Mouse (Mus musculus) gastrocnemius, postnatal 25 days (tissue): ENCODE results near the gene Rbm25. TPM values are rescaled to one million over a fixed set of nuclear protein-coding genes. Genes with fewer than 3 reads are reported as not detected.
"Not testable (repeated sequence)": the region's sequence is repeated elsewhere in the genome, so short reads cannot be mapped to it uniquely, and the experiment has no call there.

ENCODE experiments used
- DNase-seq: peaks from one replicate; pipeline ENCODE4 v3.0.0; 2022
- long read RNA-seq, 2 experiments: library from polyadenylated mRNA; stranded (forward); transcript quantifications; one replicate each; pipeline ENCODE4 v2.0.0; 2021
- total RNA-seq, 2 experiments: library from RNA; stranded (reverse); gene quantifications; 1 replicate in 1 of 2; 2 replicates in 1 of 2; pipeline ENCODE4 v1.2.3; 2021

Gene Rbm25
- 10 to 100 TPM; 40.2 to 48.9 TPM for total RNA-seq
- long read RNA-seq, experiment 1, full-length matches to known transcripts = 6 of 15 reads
- long read RNA-seq, experiment 1, partial matches to known transcripts = 8 of 15 reads
- long read RNA-seq, experiment 1, other reads (novel, unspliced or antisense) = 1 of 15 reads
- long read RNA-seq, experiment 2, full-length matches to known transcripts = 10 of 18 reads
- long read RNA-seq, experiment 2, partial matches to known transcripts = 6 of 18 reads
- long read RNA-seq, experiment 2, other reads (novel, unspliced or antisense) = 2 of 18 reads

DNA sequence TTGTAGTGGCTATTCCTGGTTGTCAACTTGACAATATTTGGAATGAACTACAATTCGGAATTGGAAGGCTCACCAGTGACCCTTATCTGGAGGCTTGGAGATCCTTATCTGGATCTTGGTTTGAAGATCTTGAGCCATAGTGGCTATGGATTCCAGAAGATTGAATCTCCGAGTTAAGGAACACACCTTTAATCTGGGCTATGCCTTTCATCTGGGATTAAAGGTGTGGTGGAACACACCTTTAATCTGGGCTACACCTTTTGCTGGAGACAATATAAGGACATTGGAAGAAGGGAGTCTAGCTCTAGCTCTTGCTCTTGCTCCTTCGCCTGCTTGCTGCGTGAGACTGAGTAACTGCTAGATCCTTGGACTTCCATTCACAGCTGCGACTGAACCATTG is at the start of gene Rbm25:
Rbm25 (plus strand) TSS at position 301 of the 400 bp plus-strand sequence.
- not testable (repeated sequence) for DNase-seq

GRCm38 (mm10) chr12:83582106-83582505 is 48.9 kb upstream of the Rbm25 start:
- DNase-seq = no peak

GRCm38 (mm10) chr12:83582747-83583146 is 48.3 kb upstream of the Rbm25 start:
- no peak for DNase-seq

DNA sequence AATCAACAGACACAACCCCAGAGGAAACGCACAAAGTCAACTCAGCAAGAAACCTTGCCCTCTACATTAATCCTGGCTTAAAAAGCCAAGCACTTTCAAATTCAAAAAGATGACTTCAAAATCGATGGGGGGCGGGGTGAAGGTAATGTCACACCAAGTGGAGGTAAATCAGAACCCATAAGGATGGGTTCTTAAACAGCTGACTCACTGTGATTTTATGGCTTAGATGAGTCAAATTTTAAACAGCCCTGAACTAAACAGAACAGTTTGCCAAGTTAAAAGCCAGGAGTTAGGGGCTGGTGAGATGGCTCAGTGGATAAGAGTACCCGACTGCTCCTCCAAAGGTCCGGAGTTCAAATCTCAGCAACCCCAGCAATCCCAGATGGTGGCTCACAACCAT is 44.4 kb upstream of the Rbm25 start:
- no peak for DNase-seq

DNA sequence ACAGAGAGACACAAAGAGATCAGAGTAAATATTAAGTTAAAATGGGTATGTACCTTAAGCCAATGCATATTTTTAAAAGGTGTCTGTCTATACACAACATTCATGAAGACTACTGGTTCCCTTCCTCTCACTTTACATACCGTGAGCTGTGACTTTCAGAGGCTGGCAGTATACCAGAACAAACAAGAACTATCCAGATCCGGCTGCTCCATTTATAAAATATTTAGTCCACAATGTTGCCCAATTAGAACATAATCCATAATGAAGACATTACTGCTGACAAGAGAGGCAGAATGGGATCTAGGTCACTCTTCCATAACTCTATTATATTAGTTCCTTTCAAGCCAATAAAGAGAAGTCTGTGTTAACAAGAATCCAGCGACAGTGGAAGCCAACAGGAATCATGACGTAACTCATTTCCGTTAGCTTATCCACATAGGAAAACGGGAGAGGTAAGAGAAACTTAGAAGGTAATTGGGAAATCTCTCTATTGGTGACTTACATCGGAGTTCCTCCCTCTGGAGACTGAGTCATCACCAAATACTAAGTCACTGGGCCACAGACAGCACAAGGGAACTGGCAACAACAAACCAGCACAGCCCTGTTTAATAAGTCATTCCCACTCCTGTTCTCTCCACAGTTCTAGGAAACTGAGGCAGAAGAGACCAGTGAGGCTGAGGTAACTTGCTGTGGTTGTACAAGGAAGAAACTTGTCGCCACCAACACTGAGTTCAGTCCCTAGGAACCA is 39.1 kb upstream of the Rbm25 start:
- DNase-seq = no peak

GRCm38 (mm10) chr12:83594454-83595040 is 36.5 kb upstream of the Rbm25 start:
- no peak for DNase-seq

- DNase-seq = no peak
Measured at GRCm38 (mm10) chr12:83596191-83596954, 34.7 kb upstream of the Rbm25 start.

DNA sequence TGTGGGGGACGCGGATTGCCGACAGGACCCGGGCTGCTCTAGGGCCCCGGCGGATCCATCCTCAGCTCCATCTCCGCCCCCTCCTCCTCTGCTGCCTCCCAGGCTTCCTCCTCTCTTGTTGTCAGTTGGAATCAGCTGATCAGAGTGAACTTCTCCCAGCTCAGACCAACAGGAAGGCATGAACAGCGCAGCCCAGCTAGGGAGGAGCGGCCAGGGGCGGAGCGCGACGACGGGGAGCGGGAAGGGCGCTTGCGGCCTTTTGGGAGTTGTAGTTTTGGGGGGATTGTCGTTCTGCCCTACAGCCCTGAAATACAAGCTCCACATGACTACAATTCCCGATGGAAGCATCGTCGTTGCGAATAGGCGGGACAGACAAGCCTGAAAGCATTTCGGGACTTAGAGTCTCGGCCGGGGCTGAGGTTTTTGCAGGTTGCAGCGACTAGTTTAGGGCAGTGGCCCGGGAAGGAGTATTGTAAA is 34.0 kb upstream of the Rbm25 start, which contains the start of gene Zfyve1:
Zfyve1 (minus strand) TSS at position 198 of the 477 bp plus-strand sequence.
- peak; percentile 96 for DNase-seq

DNA sequence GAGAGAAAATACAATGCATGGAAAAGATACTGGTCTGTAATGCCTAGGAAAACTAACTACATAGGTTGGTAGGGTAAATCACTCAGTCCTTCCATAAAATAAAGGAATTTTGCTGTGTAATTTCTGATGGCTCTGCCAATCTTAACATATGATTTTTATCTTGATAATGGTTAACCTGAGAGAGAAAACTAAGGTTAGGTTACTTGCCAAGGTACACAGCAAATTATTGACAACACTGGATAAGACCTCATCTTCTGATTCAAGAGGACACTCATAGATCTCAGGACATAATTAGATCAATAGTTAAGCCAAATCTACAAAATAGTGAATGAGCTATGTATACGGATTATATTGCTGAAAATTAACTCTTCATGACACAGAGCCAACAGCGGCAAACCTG is 33.2 kb upstream of the Rbm25 start:
- DNase-seq = no peak

DNA sequence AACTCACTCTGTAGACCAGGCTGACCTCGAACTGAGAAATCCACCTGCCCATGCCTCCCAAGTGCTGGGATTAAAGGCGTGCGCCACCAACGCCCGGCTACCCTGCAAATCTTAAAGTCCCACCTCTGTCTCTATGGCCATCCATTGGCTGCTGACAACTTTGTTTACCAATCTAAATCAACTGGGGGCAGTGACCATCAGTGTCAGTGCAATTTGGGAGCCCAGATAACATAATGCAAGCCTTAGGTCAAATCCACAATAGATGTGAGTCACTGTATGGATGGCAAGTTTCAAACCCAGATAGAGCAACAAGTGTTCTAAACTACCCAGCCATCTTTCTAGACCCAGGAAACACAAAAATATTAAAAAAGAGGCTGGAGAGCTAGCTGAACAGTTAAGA is 28.8 kb upstream of the Rbm25 start:
- DNase-seq = no peak

DNA sequence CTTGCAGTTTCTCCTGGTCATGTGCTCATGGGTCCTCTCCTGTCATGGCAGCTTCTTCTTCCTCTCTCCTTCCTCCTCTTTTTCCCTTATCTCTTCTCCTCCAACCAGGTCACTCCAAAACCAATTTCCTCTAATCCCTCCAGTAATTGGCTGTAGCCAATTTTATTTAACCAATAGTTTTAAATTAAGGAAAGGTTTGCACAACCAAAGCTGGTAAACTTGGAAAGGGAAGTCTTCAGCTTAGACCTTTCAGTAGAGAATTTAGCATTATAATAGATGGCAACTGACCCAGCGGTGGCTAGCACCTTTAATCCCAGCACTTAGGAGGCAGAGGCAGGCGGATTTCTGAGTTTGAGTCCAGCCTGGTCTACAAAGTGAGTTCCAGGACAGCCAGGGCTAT is 24.6 kb upstream of the Rbm25 start:
- DNase-seq = not testable (repeated sequence)

- DNase-seq = no peak
Measured at GRCm38 (mm10) chr12:83617261-83617660, 13.8 kb upstream of the Rbm25 start.

- DNase-seq = no peak
Measured at GRCm38 (mm10) chr12:83618981-83619380, 12.1 kb upstream of the Rbm25 start.

GRCm38 (mm10) chr12:83620694-83621093 is 10.3 kb upstream of the Rbm25 start:
- DNase-seq = not testable (repeated sequence)

GRCm38 (mm10) chr12:83622031-83622755 is 8.8 kb upstream of the Rbm25 start:
- no peak for DNase-seq

DNA sequence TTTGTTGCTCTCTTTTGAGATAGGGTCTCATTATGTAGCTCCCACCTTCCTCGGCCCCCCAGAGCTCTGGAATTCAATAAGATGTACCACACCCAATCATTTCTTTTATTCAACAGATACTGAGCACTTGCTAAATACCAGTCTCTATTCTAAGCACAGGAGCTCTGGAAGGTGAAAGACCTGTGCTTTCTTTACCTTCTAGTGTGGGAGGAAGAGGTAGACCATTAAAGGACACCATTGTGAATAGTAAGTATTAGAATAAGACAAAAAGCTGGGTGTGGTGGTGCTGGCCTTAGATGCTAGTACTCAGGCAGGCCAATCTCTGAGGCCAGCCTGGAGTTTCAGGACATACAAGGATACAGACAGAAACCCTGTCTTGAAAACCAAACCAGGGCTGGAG is 6.7 kb upstream of the Rbm25 start:
- no peak for DNase-seq

DNA sequence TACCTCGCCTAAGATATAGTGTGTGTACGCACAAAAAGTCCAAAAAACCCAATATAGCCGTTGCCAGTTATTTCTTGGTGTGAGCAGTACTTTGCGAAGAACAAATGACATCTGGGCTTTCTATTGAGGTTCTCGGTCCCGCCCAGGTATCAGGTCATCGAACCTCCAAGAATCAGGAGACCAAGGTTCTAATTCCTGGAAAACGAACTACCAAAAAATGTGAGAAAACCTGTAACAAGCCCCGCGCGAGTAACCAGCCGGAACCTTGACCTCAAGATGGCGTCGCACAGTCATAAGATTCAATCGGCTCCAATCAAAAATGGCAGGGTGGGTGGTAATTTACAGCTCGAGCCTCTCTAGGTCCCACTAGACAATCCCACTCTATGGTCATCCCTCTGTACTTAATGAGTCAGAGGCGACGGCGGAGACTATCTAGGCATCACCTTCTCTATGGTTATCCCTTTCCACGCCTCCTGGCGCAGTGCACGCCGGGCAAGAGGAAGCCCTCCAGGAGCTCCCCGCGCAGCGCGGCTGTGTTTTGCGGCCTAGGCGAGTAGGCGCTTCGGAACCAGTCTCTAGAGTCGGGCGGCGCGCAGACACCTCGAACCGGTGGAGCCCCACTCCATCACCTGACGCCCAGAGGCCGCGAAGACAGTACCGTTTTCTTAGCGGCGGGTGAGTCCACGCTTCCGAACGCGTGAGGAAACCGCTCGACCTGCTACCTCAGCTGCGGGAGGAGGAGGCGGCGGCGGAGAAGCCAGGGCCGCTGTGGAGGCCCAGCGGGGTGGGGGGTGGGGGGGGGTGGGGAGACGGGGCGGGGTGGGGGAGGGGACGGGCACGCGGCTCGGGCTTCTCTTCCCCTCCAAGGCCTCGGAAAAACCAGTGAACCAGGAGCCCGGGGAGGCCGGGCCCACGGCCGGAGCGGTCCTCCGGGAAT is 975 bp downstream of the Rbm25 start:
- DNase-seq = peak; percentile 97

DNA sequence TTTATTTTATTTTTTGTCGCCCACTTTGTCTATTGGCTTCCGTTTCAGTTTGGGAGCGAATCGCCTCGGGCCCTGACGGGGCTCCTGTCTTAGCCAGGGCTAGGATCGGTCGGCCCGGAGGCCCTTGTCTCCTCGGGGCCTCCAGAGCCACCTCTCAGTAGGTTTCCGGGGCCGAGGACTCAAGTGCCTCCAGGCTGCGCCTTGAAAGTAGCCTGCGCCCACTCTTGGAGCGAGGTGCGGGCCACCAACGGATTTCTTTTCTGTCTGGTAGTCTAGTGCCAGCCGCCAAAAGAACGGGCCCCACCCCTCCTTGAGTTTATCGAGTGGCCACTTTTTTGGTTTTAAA is 1.6 kb downstream of the Rbm25 start:
- DNase-seq = peak; percentile 41

DNA sequence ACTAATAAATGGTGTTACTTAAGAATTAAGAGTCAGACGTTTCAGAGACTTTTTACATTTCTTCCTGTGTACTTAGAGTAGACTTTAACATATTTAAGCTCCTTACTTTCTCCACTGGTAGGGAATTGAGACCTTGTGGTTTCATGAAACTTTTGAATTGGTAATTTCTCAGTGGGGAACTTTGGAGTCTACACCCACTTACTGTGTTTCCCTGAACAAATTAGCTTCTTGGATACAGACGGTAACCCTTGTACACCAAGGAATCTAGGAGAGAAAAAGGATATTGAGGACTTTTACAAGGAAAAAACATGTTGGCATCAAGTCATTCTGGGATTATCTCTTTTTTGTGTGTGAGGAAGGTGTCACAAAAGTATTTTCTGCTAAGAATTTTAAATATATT is 2.8 kb downstream of the Rbm25 start:
- no peak for DNase-seq

DNA sequence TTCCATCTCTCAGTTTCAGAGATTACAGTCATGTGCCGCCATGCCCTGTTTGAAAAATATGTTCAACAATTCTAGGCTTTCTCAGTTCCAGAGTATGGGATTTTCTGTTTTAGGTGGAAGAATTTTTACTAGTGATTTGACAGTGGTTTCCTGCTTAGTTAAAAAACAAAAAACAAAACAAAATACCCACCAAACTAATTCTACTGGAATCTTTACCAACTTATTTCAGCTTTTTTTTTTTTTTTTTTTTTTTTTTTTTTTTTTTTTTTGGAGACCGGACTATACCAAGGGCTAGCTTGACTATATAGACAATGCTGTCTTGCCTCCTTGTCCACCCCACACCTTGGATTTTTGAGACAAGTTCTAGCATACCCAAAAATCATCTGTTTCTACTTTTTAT is 10.2 kb downstream of the Rbm25 start:
- DNase-seq = no peak

GRCm38 (mm10) chr12:83643116-83643515 is 12.1 kb downstream of the Rbm25 start:
- DNase-seq = no peak
